Mouse (Mus musculus): ENCODE measurements around the gene Bfsp1. TPM values are rescaled to one million over a fixed set of nuclear protein-coding genes. Genes with fewer than 3 reads are reported as not detected.

Gene Bfsp1
- polyA plus RNA-seq, 1 experiment from 2014 or later = 1.6 TPM

GRCm38 (mm10) chr2:143889860-143890433 lies 27.0 kb upstream of the Bfsp1 start:
- H3K9me3 ChIP-seq (ENCODE audit: control insufficient read depth, low read length) = no peaks in the 10 kb centered on the region
- H3K4me3 ChIP-seq (ENCODE audit: low read length) = peak overlapping the region; percentile 20; the same call in 1 of the 2 replicates
- ATAC-seq (ENCODE audit: low read depth) = peak; percentile 93
- peak overlapping the region; percentile 81 for H3K27ac ChIP-seq (ENCODE audit: low read length)
- no peaks in the 10 kb centered on the region; the same call in 1 of the 2 replicates for H3K4me1 ChIP-seq (replicated peaks; ENCODE audit: control insufficient read depth, insufficient read depth, low read length)
- peak overlapping the region; percentile 45; the same call in 1 of the 2 replicates for H3K9ac ChIP-seq (ENCODE audit: low read length)
- no peaks in the 10 kb centered on the region for H3K36me3 ChIP-seq (ENCODE audit: control insufficient read depth, insufficient read depth, low read length)
- H3K27me3 ChIP-seq (ENCODE audit: control insufficient read depth, insufficient read depth, low read depth, low read length) = no peaks in the 10 kb centered on the region
- peak overlapping the region; percentile 25 for H3K4me2 ChIP-seq (ENCODE audit: low read depth, low read length)
- WGBS = 39% methylated on average over 12 of the region's 12 CpGs

GRCm38 (mm10) chr2:143889131-143889859 lies 26.3 kb upstream of the Bfsp1 start:
- Histone ChIP-seq H3K4me1 (replicated peaks; ENCODE audit: control insufficient read depth, insufficient read depth, low read length) (no peaks in the 10 kb centered on the region; the same call in 1 of the 2 replicates), H3K9ac (ENCODE audit: low read length) (no peak overlapping the region; the same call in 1 of the 2 replicates), H3K4me2 (ENCODE audit: low read depth, low read length) (peak overlapping the region; percentile 25), H3K27ac (ENCODE audit: low read length) (peak overlapping the region; percentile 81), H3K9me3 (ENCODE audit: control insufficient read depth, low read length) (no peaks in the 10 kb centered on the region), H3K36me3 (ENCODE audit: control insufficient read depth, insufficient read depth, low read length) (no peaks in the 10 kb centered on the region), H3K4me3 (ENCODE audit: low read length) (peak overlapping the region; percentile 20; the same call in 1 of the 2 replicates), H3K27me3 (ENCODE audit: control insufficient read depth, insufficient read depth, low read depth, low read length) (no peaks in the 10 kb centered on the region)
- WGBS = 64% methylated on average over 15 of the region's 15 CpGs
- ATAC-seq (ENCODE audit: low read depth) = no peak

- ATAC-seq (ENCODE audit: low read depth) = no peak
- H3K27ac ChIP-seq (ENCODE audit: low read length) = no peak overlapping the region
- H3K9ac ChIP-seq (ENCODE audit: low read length) = no peak overlapping the region
- H3K4me3 ChIP-seq (ENCODE audit: low read length) = no peak overlapping the region
- 75% methylated on average over 10 of the region's 10 CpGs for WGBS
- no peak overlapping the region for H3K4me2 ChIP-seq (ENCODE audit: low read depth, low read length)
- no peaks in the 10 kb centered on the region for H3K4me1 ChIP-seq (replicated peaks; ENCODE audit: control insufficient read depth, insufficient read depth, low read length)
- H3K27me3 ChIP-seq (ENCODE audit: control insufficient read depth, insufficient read depth, low read depth, low read length) = no peaks in the 10 kb centered on the region
- H3K9me3 ChIP-seq (ENCODE audit: control insufficient read depth, low read length) = no peaks in the 10 kb centered on the region
- H3K36me3 ChIP-seq (ENCODE audit: control insufficient read depth, insufficient read depth, low read length) = no peaks in the 10 kb centered on the region
Measured at GRCm38 (mm10) chr2:143882606-143883288, 19.8 kb upstream of the Bfsp1 start.

- no peaks in the 10 kb centered on the region for H3K27me3 ChIP-seq (ENCODE audit: control insufficient read depth, insufficient read depth, low read depth, low read length)
- 90% methylated on average over 4 of the region's 4 CpGs for WGBS
Measured at GRCm38 (mm10) chr2:143882002-143882401, 19.0 kb upstream of the Bfsp1 start.

DNA sequence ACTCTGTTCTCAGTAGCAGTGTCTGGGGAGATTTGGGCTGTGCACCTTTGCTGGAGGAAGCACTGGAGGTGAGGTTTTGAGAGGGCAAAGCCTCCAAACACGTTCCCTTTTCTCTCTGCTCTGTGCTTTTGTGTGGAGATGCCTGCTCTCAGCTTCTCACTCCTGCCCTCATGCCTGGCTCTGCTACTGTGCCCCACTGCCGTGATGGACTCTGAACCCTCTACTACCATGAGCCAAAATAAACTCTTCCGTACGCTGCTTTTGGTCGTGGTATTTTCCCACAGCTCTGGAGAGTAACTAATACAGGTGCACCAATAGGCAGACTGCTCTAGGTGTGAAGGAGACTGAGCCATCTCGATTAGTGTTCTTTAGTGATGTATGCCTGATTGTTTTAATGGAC lies 16.3 kb upstream of the Bfsp1 start:
- no peaks in the 10 kb centered on the region for H3K36me3 ChIP-seq (ENCODE audit: control insufficient read depth, insufficient read depth, low read length)
- no peak overlapping the region for H3K27ac ChIP-seq (ENCODE audit: low read length)
- H3K4me2 ChIP-seq (ENCODE audit: low read depth, low read length) = no peak overlapping the region
- H3K27me3 ChIP-seq (ENCODE audit: control insufficient read depth, insufficient read depth, low read depth, low read length) = no peaks in the 10 kb centered on the region
- no peak overlapping the region for H3K4me3 ChIP-seq (ENCODE audit: low read length)
- H3K9ac ChIP-seq (ENCODE audit: low read length) = no peak overlapping the region
- WGBS = 85% methylated on average over 6 of the region's 6 CpGs
- H3K9me3 ChIP-seq (ENCODE audit: control insufficient read depth, low read length) = no peaks in the 10 kb centered on the region
- no peaks in the 10 kb centered on the region for H3K4me1 ChIP-seq (replicated peaks; ENCODE audit: control insufficient read depth, insufficient read depth, low read length)
- ATAC-seq (ENCODE audit: low read depth) = no peak

More at GRCm38 (mm10) chr2:143882002-143882401, 19.0 kb upstream of the Bfsp1 start:
- Histone ChIP-seq H3K9ac (ENCODE audit: low read length) (no peak overlapping the region), H3K27ac (ENCODE audit: low read length) (no peak overlapping the region), H3K4me1 (replicated peaks; ENCODE audit: control insufficient read depth, insufficient read depth, low read length) (no peaks in the 10 kb centered on the region), H3K36me3 (ENCODE audit: control insufficient read depth, insufficient read depth, low read length) (no peaks in the 10 kb centered on the region), H3K9me3 (ENCODE audit: control insufficient read depth, low read length) (no peaks in the 10 kb centered on the region), H3K4me2 (ENCODE audit: low read depth, low read length) (no peak overlapping the region), H3K4me3 (ENCODE audit: low read length) (no peak overlapping the region)
- ATAC-seq (ENCODE audit: low read depth) = no peak

GRCm38 (mm10) chr2:143876929-143877632 lies 14.1 kb upstream of the Bfsp1 start:
- Histone ChIP-seq H3K9ac (ENCODE audit: low read length) (no peak overlapping the region), H3K4me2 (ENCODE audit: low read depth, low read length) (no peak overlapping the region), H3K27me3 (ENCODE audit: control insufficient read depth, insufficient read depth, low read depth, low read length) (no peaks in the 10 kb centered on the region), H3K4me3 (ENCODE audit: low read length) (no peak overlapping the region), H3K27ac (ENCODE audit: low read length) (no peak overlapping the region), H3K4me1 (replicated peaks; ENCODE audit: control insufficient read depth, insufficient read depth, low read length) (no peaks in the 10 kb centered on the region), H3K36me3 (ENCODE audit: control insufficient read depth, insufficient read depth, low read length) (no peaks in the 10 kb centered on the region), H3K9me3 (ENCODE audit: control insufficient read depth, low read length) (no peaks in the 10 kb centered on the region)
- ATAC-seq (ENCODE audit: low read depth) = peak; percentile 69; the same call in 1 of the 2 replicates
- WGBS = 59% methylated on average over 4 of the region's 4 CpGs

- Histone ChIP-seq H3K4me3 (ENCODE audit: low read length) (no peak overlapping the region), H3K4me2 (ENCODE audit: low read depth, low read length) (no peak overlapping the region), H3K9me3 (ENCODE audit: control insufficient read depth, low read length) (no peaks in the 10 kb centered on the region), H3K9ac (ENCODE audit: low read length) (no peak overlapping the region), H3K4me1 (replicated peaks; ENCODE audit: control insufficient read depth, insufficient read depth, low read length) (peaks cover 5% of the 10 kb centered on the region; the same call in 1 of the 2 replicates), H3K36me3 (ENCODE audit: control insufficient read depth, insufficient read depth, low read length) (no peaks in the 10 kb centered on the region), H3K27me3 (ENCODE audit: control insufficient read depth, insufficient read depth, low read depth, low read length) (no peaks in the 10 kb centered on the region), H3K27ac (ENCODE audit: low read length) (no peak overlapping the region)
- 47% methylated on average over 1 of the region's 1 CpGs for WGBS
- no peak for ATAC-seq (ENCODE audit: low read depth)
Measured at GRCm38 (mm10) chr2:143876026-143876425, 13.1 kb upstream of the Bfsp1 start.

- ATAC-seq (ENCODE audit: low read depth) = peak; percentile 68; the same call in 1 of the 2 replicates
- H3K9ac ChIP-seq (ENCODE audit: low read length) = no peak overlapping the region
- 20% methylated on average over 10 of the region's 10 CpGs for WGBS
- H3K4me1 ChIP-seq (replicated peaks; ENCODE audit: control insufficient read depth, insufficient read depth, low read length) = peaks cover 5% of the 10 kb centered on the region; the same call in 1 of the 2 replicates
- no peaks in the 10 kb centered on the region for H3K27me3 ChIP-seq (ENCODE audit: control insufficient read depth, insufficient read depth, low read depth, low read length)
- H3K36me3 ChIP-seq (ENCODE audit: control insufficient read depth, insufficient read depth, low read length) = no peaks in the 10 kb centered on the region
- H3K4me3 ChIP-seq (ENCODE audit: low read length) = no peak overlapping the region
- no peak overlapping the region for H3K27ac ChIP-seq (ENCODE audit: low read length)
- no peak overlapping the region for H3K4me2 ChIP-seq (ENCODE audit: low read depth, low read length)
- H3K9me3 ChIP-seq (ENCODE audit: control insufficient read depth, low read length) = no peaks in the 10 kb centered on the region
Measured at GRCm38 (mm10) chr2:143870936-143871688, 8.1 kb upstream of the Bfsp1 start.

All from lung, embryonic 16.5 days (tissue).